Mouse (Mus musculus) layer of hippocampus, adult 9-10 months (tissue): ENCODE measurements around the gene Grb2.

Source experiments
- DNase-seq: peaks from one replicate; pipeline ENCODE4 v3.0.0; 2022; ENCODE audit warnings: low spot score

Grb2 gene

DNA sequence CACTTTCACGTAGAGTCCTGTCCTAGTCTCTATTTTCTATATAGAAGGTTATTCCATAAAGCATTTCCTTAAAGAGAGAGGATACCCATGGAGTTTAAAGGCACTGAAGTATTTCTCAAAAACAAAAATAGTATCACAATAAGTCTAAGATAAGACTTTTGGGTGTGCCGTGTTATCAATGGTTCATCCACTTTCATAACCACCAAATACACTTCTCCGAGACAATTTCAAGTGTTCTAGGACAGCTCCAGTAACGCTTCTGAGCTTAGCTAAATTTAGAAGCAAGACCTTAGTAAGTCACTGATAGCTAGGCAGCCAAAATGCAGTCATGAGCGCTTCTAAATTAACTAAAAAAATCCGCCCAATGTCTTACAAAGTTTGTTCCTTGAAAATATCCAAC is 22.0 kb downstream of the Grb2 start:
- DNase-seq = no peak

GRCm38 (mm10) chr11:115685954-115686353 is 22.4 kb downstream of the Grb2 start:
- DNase-seq = no peak

GRCm38 (mm10) chr11:115684877-115685276 is 23.5 kb downstream of the Grb2 start:
- no peak for DNase-seq

DNA sequence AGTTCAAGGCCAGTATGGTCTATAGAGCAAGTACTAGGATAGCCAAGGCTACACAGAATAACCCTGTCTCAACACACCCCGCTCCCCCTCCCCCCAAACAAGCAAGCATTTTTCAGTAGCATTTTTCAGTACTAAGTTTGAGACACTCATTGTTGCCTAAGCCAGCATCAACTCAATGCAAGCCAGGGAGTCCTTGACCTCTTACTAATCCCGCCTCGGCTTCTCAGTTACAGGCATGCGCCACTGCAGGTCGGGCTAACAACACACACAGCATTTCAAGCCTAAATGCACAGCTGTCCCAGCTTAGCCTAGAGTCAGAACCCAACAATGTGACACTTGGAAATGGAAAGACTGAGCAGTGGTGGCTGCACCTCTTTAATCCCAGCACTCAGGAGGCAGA is 25.1 kb downstream of the Grb2 start:
- DNase-seq = no peak

- DNase-seq = no peak
These were observed 26.0 kb downstream of the Grb2 start for GRCm38 (mm10) chr11:115682411-115682810.

GRCm38 (mm10) chr11:115679554-115680238 is 28.7 kb downstream of the Grb2 start:
- DNase-seq = no peak

DNA sequence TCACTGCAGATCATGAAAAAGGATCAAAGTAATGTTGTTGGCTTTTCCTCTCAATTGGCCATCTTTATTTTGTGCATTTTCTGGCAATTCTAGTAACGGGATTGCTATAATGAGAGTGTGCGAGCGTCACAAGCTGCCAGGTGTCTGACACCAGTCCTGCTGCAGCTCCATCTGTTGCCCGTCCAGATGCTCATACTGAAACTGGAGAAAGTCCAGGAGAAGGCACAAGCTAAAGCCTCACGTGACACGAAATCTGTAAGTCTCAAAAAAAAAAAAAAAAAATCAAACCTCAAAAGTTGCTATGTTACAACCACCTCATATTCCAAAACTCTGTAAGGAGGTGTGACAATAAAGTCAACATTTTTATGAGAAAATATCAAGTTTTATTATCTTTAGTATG is 29.5 kb downstream of the Grb2 start:
- DNase-seq = no peak

- DNase-seq = no peak
These were observed 30.9 kb downstream of the Grb2 start for GRCm38 (mm10) chr11:115677511-115677910.

GRCm38 (mm10) chr11:115676738-115677137 is 31.7 kb downstream of the Grb2 start:
- DNase-seq = no peak

GRCm38 (mm10) chr11:115674235-115674865 is 34.0 kb downstream of the Grb2 start:
- no peak for DNase-seq

DNA sequence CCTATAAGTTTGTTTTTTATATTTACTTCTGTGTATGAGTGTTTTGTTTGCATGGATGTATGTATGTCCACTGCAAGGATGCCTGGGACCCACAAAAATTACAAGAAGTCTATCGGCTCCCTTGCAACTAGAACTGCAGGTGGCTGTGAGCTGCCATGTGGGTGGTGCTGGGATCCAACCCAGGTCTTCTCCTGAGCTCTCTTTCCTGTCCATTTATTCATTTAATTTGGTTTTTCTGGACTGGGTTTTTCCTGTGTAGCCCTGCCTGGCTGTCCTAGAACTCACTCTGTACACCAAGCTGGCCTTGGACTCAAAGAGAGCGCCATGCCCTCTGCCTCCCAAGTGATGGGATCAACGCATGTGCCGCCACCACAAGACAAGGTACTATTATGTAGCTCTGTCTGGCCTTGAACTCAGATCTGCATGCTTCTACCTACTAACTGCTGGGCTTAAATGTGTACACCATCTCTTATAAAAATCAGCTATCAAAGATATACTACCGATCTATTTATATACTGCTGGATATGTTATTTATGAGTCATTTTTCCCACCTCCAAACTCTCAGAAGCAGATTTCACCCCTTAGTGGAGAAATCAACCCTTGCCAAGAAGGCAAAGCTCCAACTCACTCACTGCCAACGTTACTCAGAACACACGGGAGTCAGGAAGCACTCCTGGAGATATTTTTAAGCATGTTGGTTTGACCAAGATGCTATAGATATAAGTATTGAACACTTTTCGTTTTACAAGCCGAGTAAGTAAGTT is 34.7 kb downstream of the Grb2 start:
- no peak for DNase-seq

- no peak for DNase-seq
These were observed 36.0 kb downstream of the Grb2 start for GRCm38 (mm10) chr11:115672226-115672987.

- DNase-seq = no peak
These were observed 37.8 kb downstream of the Grb2 start for GRCm38 (mm10) chr11:115670451-115671050.

DNA sequence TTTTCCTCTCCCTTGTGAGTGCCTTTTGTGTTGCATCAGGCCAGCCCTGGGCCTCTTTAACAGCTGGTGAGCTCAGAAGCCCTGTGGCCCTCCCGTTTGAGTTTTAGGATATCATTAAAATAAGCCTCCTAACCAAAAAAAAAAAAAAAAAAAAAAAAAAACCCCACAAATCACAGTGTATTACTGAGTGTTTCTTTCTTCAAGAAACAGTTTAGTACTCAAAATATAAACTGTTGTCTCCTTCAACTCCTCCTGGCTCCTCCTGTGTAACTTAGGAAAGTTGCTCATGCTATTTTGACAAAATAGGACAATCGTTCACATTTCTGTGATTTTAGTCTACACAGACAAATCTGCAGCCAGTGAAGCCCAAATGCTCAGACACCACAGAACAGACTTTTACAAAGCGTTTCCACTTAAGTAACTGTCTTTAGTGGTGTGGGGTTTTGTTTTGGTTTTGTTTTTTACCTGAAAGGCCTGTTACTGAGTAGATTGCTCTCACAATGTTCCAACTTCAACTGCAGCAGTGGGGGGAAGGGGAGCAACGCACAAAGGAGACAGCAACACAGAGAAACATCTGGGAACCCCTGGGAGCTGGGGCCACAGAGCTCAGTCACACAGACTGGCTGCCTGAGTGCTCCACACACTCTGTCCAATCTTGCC is 44.6 kb downstream of the Grb2 start:
- no peak for DNase-seq

DNA sequence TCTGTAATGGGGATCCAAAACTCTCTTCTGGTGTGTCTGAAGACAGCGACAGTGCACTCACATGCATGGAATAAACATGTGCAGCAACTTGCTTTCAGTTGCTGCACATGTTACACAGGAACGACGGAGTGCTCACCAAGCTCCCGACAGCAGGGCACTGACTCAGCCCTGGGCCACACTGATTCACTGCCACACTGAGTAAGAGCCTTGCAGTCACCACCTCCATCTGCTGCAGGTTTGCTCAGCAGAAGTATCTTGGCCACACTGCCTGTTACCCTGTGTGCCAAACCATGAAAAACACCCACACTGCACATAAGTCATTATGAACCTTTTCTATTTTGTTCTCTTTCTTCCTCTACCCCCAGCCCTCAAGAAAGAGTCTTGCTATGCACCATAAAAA is 48.0 kb downstream of the Grb2 start:
- DNase-seq = no peak

GRCm38 (mm10) chr11:115658521-115658920 is 49.9 kb downstream of the Grb2 start:
- DNase-seq = no peak

DNA sequence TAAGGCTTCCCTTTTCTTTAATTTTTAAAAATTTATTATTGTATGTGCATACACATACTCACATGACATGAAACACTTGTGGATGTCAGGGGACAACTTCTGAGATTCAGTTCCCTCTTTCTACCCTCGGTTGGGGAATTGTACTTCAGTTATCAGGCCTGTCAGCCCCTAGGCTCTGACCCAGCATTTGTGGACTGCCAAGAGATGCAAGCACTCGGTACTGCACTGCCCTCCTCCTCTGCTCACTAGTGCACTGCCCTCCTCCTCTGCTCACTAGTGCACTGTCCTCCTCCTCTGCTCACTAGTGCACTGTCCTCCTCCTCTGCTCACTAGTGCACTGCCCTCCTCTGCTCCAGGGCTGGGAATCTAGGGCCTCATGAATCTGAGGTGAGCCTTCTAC is 54.3 kb downstream of the Grb2 start:
- DNase-seq = no peak

- no peak for DNase-seq
These were observed 55.2 kb downstream of the Grb2 start for GRCm38 (mm10) chr11:115653194-115653593.

GRCm38 (mm10) chr11:115651680-115652079 is 56.7 kb downstream of the Grb2 start:
- no peak for DNase-seq

DNA sequence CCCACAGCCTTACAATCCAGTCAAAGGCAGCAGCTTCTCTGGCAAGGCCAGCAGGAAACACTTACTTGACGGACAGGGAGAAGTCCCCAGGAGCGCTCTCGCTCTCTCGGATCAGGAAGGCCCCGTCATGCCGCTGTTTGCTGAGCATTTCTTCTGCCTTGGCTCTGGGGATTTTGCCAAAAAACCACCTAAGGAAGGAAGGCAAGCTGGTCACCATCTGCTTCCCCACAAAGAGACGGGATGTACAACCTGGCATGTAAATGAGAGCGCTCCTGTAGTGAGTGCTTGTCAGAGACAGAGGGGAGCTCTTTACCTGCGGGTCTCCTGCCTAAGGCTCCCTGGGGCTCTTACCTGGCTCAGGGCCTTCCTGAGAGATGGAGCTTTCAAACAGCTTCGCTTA is 58.7 kb downstream of the Grb2 start:
- no peak for DNase-seq

DNA sequence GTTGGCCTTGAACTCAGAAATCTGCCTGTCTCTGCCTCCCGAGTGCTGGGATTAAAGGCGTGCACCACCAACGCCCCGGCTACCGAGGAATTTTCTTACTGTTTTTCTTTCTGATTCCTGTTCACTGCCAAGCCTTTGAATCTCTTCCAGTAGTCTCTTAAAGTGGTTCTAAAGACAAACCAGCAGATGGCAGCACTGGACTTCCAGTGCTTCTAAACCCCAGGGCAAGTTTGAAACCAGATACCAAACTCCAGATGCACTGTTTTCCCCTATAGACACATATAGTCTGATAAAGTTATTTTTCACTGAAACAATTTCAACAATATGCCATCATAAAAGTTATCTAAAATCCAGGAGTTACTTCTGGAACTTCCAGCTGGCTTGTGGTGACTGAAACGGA is 60.9 kb downstream of the Grb2 start:
- DNase-seq = peak; percentile 62

DNA sequence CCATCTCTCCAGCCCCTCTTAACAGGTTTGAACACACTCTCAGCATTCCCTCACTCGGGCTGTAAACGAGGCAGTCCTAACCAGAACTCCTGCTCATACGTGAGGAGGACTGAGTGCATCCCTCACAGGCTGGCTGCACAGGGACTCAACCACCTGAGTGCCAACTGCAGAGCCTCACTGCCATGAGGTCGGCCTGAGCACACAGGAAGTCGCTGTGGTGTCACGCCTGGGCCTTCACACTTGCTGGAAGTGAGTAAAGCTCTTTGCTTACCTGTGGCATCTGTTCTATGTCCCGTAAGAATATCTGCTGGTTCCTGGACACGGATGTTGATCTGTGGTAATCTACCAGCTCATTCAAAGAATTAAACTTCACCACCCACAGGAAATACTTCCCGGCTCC is 62.0 kb downstream of the Grb2 start:
- no peak for DNase-seq
